Mouse (Mus musculus) kidney, adult 2 months (tissue): ENCODE data around the gene Raly. TPM values are rescaled to one million over a fixed set of nuclear protein-coding genes. Genes with fewer than 3 reads are reported as not detected.

ENCODE experiments used
- DNase-seq: peaks from one replicate; pipeline ENCODE4 v3.0.0; 2021
- H3K27ac ChIP-seq: fragments of 200-500 bp; 2 replicates; pipeline ENCODE4 v1.5.1; 2012; ENCODE audit warnings: low read depth, low read length, control low read depth, inconsistent platforms; ENCODE audit not compliant: insufficient read depth
- H3K27me3 ChIP-seq: fragments of 200-500 bp; replicated peaks from 2 replicates; pipeline ENCODE4 v1.6.1; 2012; ENCODE audit warnings: mild to moderate bottlenecking, moderate library complexity, low read length, inconsistent platforms; ENCODE audit not compliant: control insufficient read depth, insufficient read depth
- H3K36me3 ChIP-seq: fragments of 200-500 bp; 2 replicates; pipeline ENCODE4 v1.6.1; 2012; ENCODE audit warnings: mild to moderate bottlenecking, moderate library complexity, low read length, inconsistent platforms; ENCODE audit not compliant: control insufficient read depth, insufficient read depth
- H3K4me1 ChIP-seq: fragments of 200-500 bp; 2 replicates; pipeline ENCODE4 v1.6.1; 2011; ENCODE audit warnings: low read length; ENCODE audit not compliant: control insufficient read depth, insufficient read depth
- H3K4me3 ChIP-seq: fragments of 200-500 bp; 2 replicates; pipeline ENCODE4 v1.5.1; 2011; ENCODE audit warnings: mild to moderate bottlenecking, low read depth, low read length, control low read depth; ENCODE audit not compliant: insufficient read depth
- CTCF ChIP-seq: fragments of 200-500 bp; conservative IDR thresholded peaks from 2 replicates; pipeline ENCODE4 v1.5.1; 2011; ENCODE audit warnings: low read depth, mild to moderate bottlenecking, control low read depth, low read length, moderate library complexity, mixed read lengths; ENCODE audit not compliant: insufficient read depth, insufficient read length
- POLR2A ChIP-seq: fragments of 200-500 bp; IDR thresholded peaks from one replicate; pipeline ENCODE4 v1.6.1; 2011; ENCODE audit warnings: low read depth, low read length, control low read depth
- WGBS: fragments of 180-500 bp; shearing (Covaris S2); methylation state at CpG from one replicate; pipeline ENCODE4 v1.1.7; 2018; 5-methylcytosine and 5-hydroxymethylcytosine counted together
- polyA plus RNA-seq: library from polyadenylated mRNA; depleted of rRNA; stranded (reverse); fragments of >200 nt; gene quantifications from 2 replicates; pipeline ENCODE4 v1.2.3, GENCODE M21; 2012

Raly gene
- polyA plus RNA-seq, 1 experiment: 152 TPM

- no peaks in the 10 kb centered on the region for H3K27me3 ChIP-seq
- H3K27ac ChIP-seq: no peak within 1 kb of the TSS
- no peaks in the 10 kb centered on the region for H3K36me3 ChIP-seq
- no peak for TF ChIP-seq POLR2A
- no peak for TF ChIP-seq CTCF
- no peak for DNase-seq
- no peak within 1 kb of the TSS for H3K4me3 ChIP-seq
- no peaks in the 10 kb centered on the region for H3K4me1 ChIP-seq
These were observed 21.0 kb upstream of the Raly start, which contains the start of gene Gm14214 for GRCm38 (mm10) chr2:154769930-154770329. TSS of gene Gm14214 (minus strand) at chr2:154770030.

GRCm38 (mm10) chr2:154771604-154772003, 19.3 kb upstream of the Raly start:
- Histone ChIP-seq H3K27me3 (no peaks in the 10 kb centered on the region), H3K4me3 (no peak overlapping the region), H3K36me3 (no peaks in the 10 kb centered on the region), H3K4me1 (no peaks in the 10 kb centered on the region), H3K27ac (no peak overlapping the region)
- WGBS: 82% methylated on average over 8 of the region's 8 CpGs
- no peak for DNase-seq
- TF ChIP-seq CTCF (no peak), POLR2A (no peak)

GRCm38 (mm10) chr2:154774032-154774431, 16.9 kb upstream of the Raly start:
- no peak for DNase-seq
- Histone ChIP-seq H3K4me1 (no peaks in the 10 kb centered on the region), H3K27me3 (no peaks in the 10 kb centered on the region), H3K4me3 (no peak overlapping the region), H3K36me3 (no peaks in the 10 kb centered on the region), H3K27ac (no peak overlapping the region)
- WGBS: 82% methylated on average over 1 of the region's 1 CpGs
- TF ChIP-seq POLR2A (no peak), CTCF (0 out of 2 replicates have a peak, but pooled peaks have one; percentile 13)

- no peak overlapping the region for H3K27ac ChIP-seq
- 69% methylated on average over 7 of the region's 7 CpGs for WGBS
These were observed 14.4 kb upstream of the Raly start for GRCm38 (mm10) chr2:154776496-154776895.

GRCm38 (mm10) chr2:154779648-154780047, 11.2 kb upstream of the Raly start:
- no peak for DNase-seq
- H3K4me1 ChIP-seq: no peaks in the 10 kb centered on the region; the same call in 1 of the 2 replicates
- no peak overlapping the region for H3K4me3 ChIP-seq
- TF ChIP-seq CTCF: no peak
- no peak for TF ChIP-seq POLR2A
- no peaks in the 10 kb centered on the region for H3K36me3 ChIP-seq
- no peak overlapping the region for H3K27ac ChIP-seq
- WGBS: 72% methylated on average over 3 of the region's 3 CpGs
- H3K27me3 ChIP-seq: no peaks in the 10 kb centered on the region

More at GRCm38 (mm10) chr2:154776496-154776895, 14.4 kb upstream of the Raly start:
- Histone ChIP-seq H3K4me1 (no peaks in the 10 kb centered on the region; the same call in 1 of the 2 replicates), H3K4me3 (no peak overlapping the region), H3K36me3 (no peaks in the 10 kb centered on the region), H3K27me3 (no peaks in the 10 kb centered on the region)
- TF ChIP-seq POLR2A (no peak), CTCF (no peak)
- DNase-seq: no peak

- peak; percentile 36 for DNase-seq
- Histone ChIP-seq H3K4me3 (no peak overlapping the region), H3K27me3 (no peaks in the 10 kb centered on the region), H3K27ac (no peak overlapping the region), H3K36me3 (no peaks in the 10 kb centered on the region), H3K4me1 (no peaks in the 10 kb centered on the region; the same call in 1 of the 2 replicates)
- WGBS: 55% methylated on average over 4 of the region's 4 CpGs
- TF ChIP-seq CTCF (no peak), POLR2A (no peak)
These were observed 8.5 kb upstream of the Raly start for GRCm38 (mm10) chr2:154782361-154782760.

GRCm38 (mm10) chr2:154782856-154783650, 7.8 kb upstream of the Raly start:
- no peaks in the 10 kb centered on the region; the same call in 1 of the 2 replicates for H3K4me1 ChIP-seq
- no peaks in the 10 kb centered on the region for H3K27me3 ChIP-seq
- no peak overlapping the region for H3K4me3 ChIP-seq
- WGBS: 57% methylated on average over 17 of the region's 17 CpGs
- TF ChIP-seq CTCF: no peak
- TF ChIP-seq POLR2A: no peak
- no peak overlapping the region for H3K27ac ChIP-seq
- DNase-seq: no peak
- no peaks in the 10 kb centered on the region for H3K36me3 ChIP-seq
